Mouse (Mus musculus): Measurements from ENCODE around the gene Pde3a. TPM values are rescaled to one million over a fixed set of nuclear protein-coding genes. Genes with fewer than 3 reads are reported as not detected.
A peak's percentile ranks its signal among the peaks of the same experiment; 100 is the strongest.

Gene Pde3a
- polyA plus RNA-seq, 1 experiment from 2014 or later, result 14.7 TPM

DNA sequence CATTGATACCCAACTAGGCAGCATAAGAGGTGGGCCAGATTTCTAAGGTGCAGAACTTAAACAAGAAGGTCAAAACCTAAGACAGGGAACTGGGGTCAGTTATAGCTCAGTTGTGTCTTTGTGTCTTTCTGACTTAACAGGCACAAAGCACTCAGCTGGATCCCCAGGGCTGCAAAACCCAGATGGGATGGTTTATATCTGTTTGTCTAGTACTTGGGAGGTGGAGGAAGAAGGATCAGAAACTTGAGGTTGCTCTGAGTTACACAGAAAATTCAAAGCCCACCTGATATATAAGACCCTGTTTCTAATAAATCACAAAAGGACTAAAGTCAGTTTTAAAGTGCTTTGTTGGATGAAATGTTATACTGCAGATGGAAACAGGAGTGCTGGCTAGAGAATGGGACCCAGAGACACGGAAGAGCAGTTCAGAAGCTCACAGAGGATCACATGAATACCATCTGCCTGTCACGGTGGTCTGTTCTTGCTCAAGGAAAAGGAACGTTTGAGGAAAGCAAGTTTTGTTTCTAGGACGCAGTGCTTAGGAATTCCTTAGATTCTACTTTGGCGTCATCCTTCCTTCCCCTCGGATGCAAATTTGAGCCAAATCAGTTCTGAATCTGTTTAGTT is 16.2 kb upstream of the Pde3a start:
- Histone ChIP-seq H3K4me2 (ENCODE audit: low read depth, low read length) (no peak overlapping the region), H3K9ac (ENCODE audit: low read depth, low read length) (no peak overlapping the region), H3K9me3 (ENCODE audit: control insufficient read depth, low read length) (no peaks in the 10 kb centered on the region), H3K27me3 (replicated peaks; ENCODE audit: control insufficient read depth, insufficient read depth, low read length) (no peaks in the 10 kb centered on the region), H3K4me1 (ENCODE audit: control insufficient read depth, insufficient read depth, low read length) (no peaks in the 10 kb centered on the region; the same call in 1 of the 2 replicates), H3K27ac (ENCODE audit: low read length) (no peak overlapping the region), H3K4me3 (ENCODE audit: low read length) (no peak overlapping the region), H3K36me3 (ENCODE audit: control insufficient read depth, insufficient read depth, low read length) (no peaks in the 10 kb centered on the region)
- peak; percentile 42 for ATAC-seq
- 43% methylated on average over 6 of the region's 6 CpGs for WGBS

DNA sequence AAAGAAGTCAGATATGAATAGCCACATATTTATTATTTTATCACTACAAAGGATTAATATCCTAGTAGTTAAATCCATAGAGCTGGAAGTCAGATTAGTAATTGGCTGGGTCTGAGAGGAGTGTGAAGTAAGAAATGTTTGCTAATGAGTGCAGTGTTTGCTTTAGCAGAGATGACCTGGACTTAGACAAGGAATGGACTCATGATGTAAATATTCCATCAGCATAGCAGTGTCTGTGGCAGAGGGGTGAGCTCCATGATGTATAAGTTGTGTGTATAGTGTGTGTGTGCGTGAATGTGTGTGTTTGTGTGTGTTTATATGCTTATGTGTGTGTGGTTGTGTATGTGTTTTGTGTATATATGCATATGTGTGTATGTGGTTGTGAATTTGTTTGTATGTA is 7.3 kb upstream of the Pde3a start:
- 79% methylated on average over 1 of the region's 1 CpGs for WGBS
- no peaks in the 10 kb centered on the region for H3K9me3 ChIP-seq (ENCODE audit: control insufficient read depth, low read length)
- H3K4me3 ChIP-seq (ENCODE audit: low read length), result no peak overlapping the region
- no peaks in the 10 kb centered on the region for H3K27me3 ChIP-seq (replicated peaks; ENCODE audit: control insufficient read depth, insufficient read depth, low read length)
- ATAC-seq, result 0 out of 2 replicates have a peak, but pooled peaks have one; percentile 45
- H3K4me2 ChIP-seq (ENCODE audit: low read depth, low read length), result no peak overlapping the region
- no peak overlapping the region for H3K9ac ChIP-seq (ENCODE audit: low read depth, low read length)
- no peaks in the 10 kb centered on the region for H3K4me1 ChIP-seq (ENCODE audit: control insufficient read depth, insufficient read depth, low read length)
- H3K27ac ChIP-seq (ENCODE audit: low read length), result no peak overlapping the region
- H3K36me3 ChIP-seq (ENCODE audit: control insufficient read depth, insufficient read depth, low read length), result no peaks in the 10 kb centered on the region

- no peak overlapping the region for H3K27ac ChIP-seq (ENCODE audit: low read length)
- no peak overlapping the region for H3K4me3 ChIP-seq (ENCODE audit: low read length)
- no peaks in the 10 kb centered on the region for H3K27me3 ChIP-seq (replicated peaks; ENCODE audit: control insufficient read depth, insufficient read depth, low read length)
- peaks cover 5% of the 10 kb centered on the region; the same call in 1 of the 2 replicates for H3K36me3 ChIP-seq (ENCODE audit: control insufficient read depth, insufficient read depth, low read length)
- H3K4me1 ChIP-seq (ENCODE audit: control insufficient read depth, insufficient read depth, low read length), result no peaks in the 10 kb centered on the region
- no peak for ATAC-seq
- no peaks in the 10 kb centered on the region for H3K9me3 ChIP-seq (ENCODE audit: control insufficient read depth, low read length)
- H3K4me2 ChIP-seq (ENCODE audit: low read depth, low read length), result no peak overlapping the region
- 89% methylated on average over 4 of the region's 4 CpGs for WGBS
- H3K9ac ChIP-seq (ENCODE audit: low read depth, low read length), result no peak overlapping the region
Observed at GRCm38 (mm10) chr6:141245089-141245488, 4.0 kb upstream of the Pde3a start.

DNA sequence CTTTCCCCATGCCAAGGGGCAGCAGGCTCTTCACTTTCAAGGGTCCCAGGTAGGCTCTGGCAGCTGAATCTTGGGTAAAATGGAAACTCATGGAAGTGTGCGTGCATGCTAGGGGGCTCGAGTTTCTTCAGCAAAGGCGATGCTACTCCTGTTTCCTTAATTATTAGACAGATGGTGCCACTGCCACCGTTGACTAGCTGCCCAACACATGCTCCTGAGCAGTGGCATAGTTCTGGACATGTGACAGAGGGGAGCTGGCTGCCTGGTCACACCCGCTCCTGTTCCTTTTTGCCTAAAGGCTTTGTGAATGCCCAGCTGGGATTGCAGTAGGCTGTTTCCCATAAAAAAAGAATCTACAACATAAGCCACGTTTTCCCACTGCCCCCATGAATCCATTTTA is 2.7 kb upstream of the Pde3a start:
- WGBS, result 76% methylated on average over 6 of the region's 6 CpGs
- no peaks in the 10 kb centered on the region for H3K4me1 ChIP-seq (ENCODE audit: control insufficient read depth, insufficient read depth, low read length)
- H3K27ac ChIP-seq (ENCODE audit: low read length), result no peak overlapping the region
- no peak overlapping the region for H3K4me3 ChIP-seq (ENCODE audit: low read length)
- no peaks in the 10 kb centered on the region for H3K27me3 ChIP-seq (replicated peaks; ENCODE audit: control insufficient read depth, insufficient read depth, low read length)
- H3K36me3 ChIP-seq (ENCODE audit: control insufficient read depth, insufficient read depth, low read length), result peaks cover 5% of the 10 kb centered on the region; the same call in 1 of the 2 replicates
- no peak overlapping the region for H3K9ac ChIP-seq (ENCODE audit: low read depth, low read length)
- ATAC-seq, result no peak
- no peaks in the 10 kb centered on the region for H3K9me3 ChIP-seq (ENCODE audit: control insufficient read depth, low read length)
- H3K4me2 ChIP-seq (ENCODE audit: low read depth, low read length), result no peak overlapping the region

- Histone ChIP-seq H3K4me2 (ENCODE audit: low read depth, low read length) (peak overlapping the region; percentile 71), H3K4me3 (ENCODE audit: low read length) (peak overlapping the region; percentile 89), H3K9ac (ENCODE audit: low read depth, low read length) (peak overlapping the region; percentile 94), H3K9me3 (ENCODE audit: control insufficient read depth, low read length) (no peaks in the 10 kb centered on the region), H3K27ac (ENCODE audit: low read length) (peak overlapping the region; percentile 38), H3K36me3 (ENCODE audit: control insufficient read depth, insufficient read depth, low read length) (peaks cover 5% of the 10 kb centered on the region; the same call in 1 of the 2 replicates), H3K27me3 (replicated peaks; ENCODE audit: control insufficient read depth, insufficient read depth, low read length) (no peaks in the 10 kb centered on the region), H3K4me1 (ENCODE audit: control insufficient read depth, insufficient read depth, low read length) (peaks cover 3% of the 10 kb centered on the region; the same call in 1 of the 2 replicates)
- no peak for ATAC-seq
Observed at GRCm38 (mm10) chr6:141248081-141248480, 988 bp upstream of the Pde3a start.

DNA sequence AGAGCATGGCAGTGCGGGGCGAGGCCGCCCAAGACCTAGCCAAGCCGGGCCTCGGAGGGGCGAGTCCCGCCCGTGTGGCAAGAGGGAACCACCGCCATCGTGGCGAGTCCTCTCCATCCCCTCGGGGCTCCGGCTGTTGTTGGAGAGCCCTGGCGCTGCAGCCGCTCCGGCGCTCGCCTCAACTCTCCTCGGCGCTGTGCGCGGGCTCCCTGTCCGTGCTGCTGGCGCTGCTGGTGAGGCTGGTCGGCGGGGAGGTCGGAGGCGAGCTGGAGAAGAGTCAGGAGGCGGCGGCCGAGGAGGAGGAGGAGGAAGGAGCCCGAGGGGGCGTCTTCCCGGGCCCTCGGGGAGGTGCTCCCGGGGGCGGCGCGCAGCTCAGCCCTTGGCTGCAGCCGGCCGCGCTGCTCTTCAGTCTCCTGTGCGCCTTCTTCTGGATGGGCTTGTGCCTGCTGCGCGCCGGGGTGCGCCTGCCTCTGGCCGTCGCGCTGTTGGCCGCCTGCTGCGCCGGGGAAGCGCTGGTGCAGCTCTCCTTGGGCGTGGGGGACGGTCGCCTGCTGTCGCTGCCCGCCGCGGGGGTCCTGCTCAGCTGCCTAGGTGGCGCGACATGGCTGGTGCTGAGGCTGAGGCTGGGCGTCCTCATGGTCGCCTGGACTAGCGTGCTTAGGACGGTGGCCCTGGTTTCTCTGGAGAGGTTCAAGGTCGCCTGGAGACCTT is 671 bp downstream of the Pde3a start:
- peaks cover 10% of the 10 kb centered on the region for H3K4me1 ChIP-seq (ENCODE audit: control insufficient read depth, insufficient read depth, low read length)
- peak overlapping the region; percentile 89 for H3K4me3 ChIP-seq (ENCODE audit: low read length)
- H3K27ac ChIP-seq (ENCODE audit: low read length), result peak overlapping the region; percentile 97
- ATAC-seq, result peak; percentile 89
- peak overlapping the region; percentile 71 for H3K4me2 ChIP-seq (ENCODE audit: low read depth, low read length)
- peak overlapping the region; percentile 94 for H3K9ac ChIP-seq (ENCODE audit: low read depth, low read length)
- WGBS, result 1% methylated on average over 57 of the region's 68 CpGs
- no peaks in the 10 kb centered on the region for H3K27me3 ChIP-seq (replicated peaks; ENCODE audit: control insufficient read depth, insufficient read depth, low read length)
- peaks cover 5% of the 10 kb centered on the region; the same call in 1 of the 2 replicates for H3K36me3 ChIP-seq (ENCODE audit: control insufficient read depth, insufficient read depth, low read length)
- H3K9me3 ChIP-seq (ENCODE audit: control insufficient read depth, low read length), result no peaks in the 10 kb centered on the region

- peak; percentile 46 for ATAC-seq
- H3K4me3 ChIP-seq (ENCODE audit: low read length), result peak overlapping the region; percentile 89
- peaks cover 5% of the 10 kb centered on the region; the same call in 1 of the 2 replicates for H3K36me3 ChIP-seq (ENCODE audit: control insufficient read depth, insufficient read depth, low read length)
- peaks cover 15% of the 10 kb centered on the region for H3K4me1 ChIP-seq (ENCODE audit: control insufficient read depth, insufficient read depth, low read length)
- no peaks in the 10 kb centered on the region for H3K27me3 ChIP-seq (replicated peaks; ENCODE audit: control insufficient read depth, insufficient read depth, low read length)
- H3K4me2 ChIP-seq (ENCODE audit: low read depth, low read length), result peak overlapping the region; percentile 71
- 2% methylated on average over 22 of the region's 22 CpGs for WGBS
- peak overlapping the region; percentile 94 for H3K9ac ChIP-seq (ENCODE audit: low read depth, low read length)
- peak overlapping the region; percentile 97 for H3K27ac ChIP-seq (ENCODE audit: low read length)
- no peaks in the 10 kb centered on the region for H3K9me3 ChIP-seq (ENCODE audit: control insufficient read depth, low read length)
Observed at GRCm38 (mm10) chr6:141250296-141250629, 1.2 kb downstream of the Pde3a start.

DNA sequence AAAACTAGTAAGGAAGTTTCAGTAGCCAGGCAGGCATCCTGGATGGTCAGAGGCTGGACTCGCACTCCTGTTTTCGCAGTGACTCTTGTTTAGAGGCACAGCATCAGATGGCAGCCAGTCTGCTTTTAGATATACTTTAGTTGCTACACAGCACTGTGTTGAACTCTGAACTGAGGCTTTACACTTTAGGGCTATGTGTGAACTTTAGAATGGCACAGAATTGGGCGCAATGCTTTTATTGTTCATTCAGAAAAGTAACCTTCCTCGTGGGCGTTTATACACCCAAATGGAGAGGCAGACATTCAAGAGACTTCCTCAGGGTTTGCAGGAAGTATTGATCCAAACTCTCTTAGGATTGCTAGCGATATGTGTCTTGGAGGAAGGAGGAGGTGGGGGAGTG is 1.9 kb downstream of the Pde3a start:
- H3K4me1 ChIP-seq (ENCODE audit: control insufficient read depth, insufficient read depth, low read length), result peaks cover 17% of the 10 kb centered on the region
- no peaks in the 10 kb centered on the region for H3K9me3 ChIP-seq (ENCODE audit: control insufficient read depth, low read length)
- H3K9ac ChIP-seq (ENCODE audit: low read depth, low read length), result peak overlapping the region; percentile 94
- H3K36me3 ChIP-seq (ENCODE audit: control insufficient read depth, insufficient read depth, low read length), result peaks cover 5% of the 10 kb centered on the region; the same call in 1 of the 2 replicates
- ATAC-seq, result no peak
- H3K27me3 ChIP-seq (replicated peaks; ENCODE audit: control insufficient read depth, insufficient read depth, low read length), result no peaks in the 10 kb centered on the region
- peak overlapping the region; percentile 97 for H3K27ac ChIP-seq (ENCODE audit: low read length)
- peak overlapping the region; percentile 89 for H3K4me3 ChIP-seq (ENCODE audit: low read length)
- 25% methylated on average over 6 of the region's 6 CpGs for WGBS
- H3K4me2 ChIP-seq (ENCODE audit: low read depth, low read length), result peak overlapping the region; percentile 71

GRCm38 (mm10) chr6:141252520-141252919 is 3.5 kb downstream of the Pde3a start:
- Histone ChIP-seq H3K27me3 (replicated peaks; ENCODE audit: control insufficient read depth, insufficient read depth, low read length) (no peaks in the 10 kb centered on the region), H3K9me3 (ENCODE audit: control insufficient read depth, low read length) (no peaks in the 10 kb centered on the region), H3K9ac (ENCODE audit: low read depth, low read length) (no peak overlapping the region), H3K4me2 (ENCODE audit: low read depth, low read length) (peak overlapping the region; percentile 35), H3K4me3 (ENCODE audit: low read length) (peak overlapping the region; percentile 35), H3K36me3 (ENCODE audit: control insufficient read depth, insufficient read depth, low read length) (no peaks in the 10 kb centered on the region), H3K4me1 (ENCODE audit: control insufficient read depth, insufficient read depth, low read length) (peaks cover 28% of the 10 kb centered on the region), H3K27ac (ENCODE audit: low read length) (peak overlapping the region; percentile 60)
- 41% methylated on average over 7 of the region's 7 CpGs for WGBS
- peak; percentile 70 for ATAC-seq
